Mouse (Mus musculus) lung, adult 2 months (tissue): Measurements from ENCODE around the gene Ryr1.

ENCODE experiments used
- CTCF ChIP-seq: fragments of 200-500 bp; IDR thresholded peaks from 2 replicates; pipeline ENCODE4 v1.5.1; 2011; ENCODE audit warnings: mild to moderate bottlenecking, low read length, control low read depth; ENCODE audit not compliant: insufficient read depth
- POLR2A ChIP-seq: fragments of 200-500 bp; IDR thresholded peaks from 2 replicates; pipeline ENCODE4 v1.6.1; 2011; ENCODE audit warnings: low read depth, mild to moderate bottlenecking, control low read depth, low read length, borderline replicate concordance; ENCODE audit errors: extremely low read depth

- no peak for TF ChIP-seq CTCF
- no peak for TF ChIP-seq POLR2A
These were observed 169.6 kb downstream of the Ryr1 start for GRCm38 (mm10) chr7:28955295-28955897.
